Mouse (Mus musculus) liver, adult 2 months (tissue): ENCODE results near the gene Cngb1. TPM values are rescaled to one million over a fixed set of nuclear protein-coding genes. Genes with fewer than 3 reads are reported as not detected.
A peak's percentile ranks its signal among the peaks of the same experiment; 100 is the strongest.

Experiments
- DNase-seq: peaks from one replicate; pipeline ENCODE4 v3.0.0-alpha.2; 2011; ENCODE audit warnings: low read depth, low spot score; ENCODE audit errors: extremely low read depth
- H3K27ac ChIP-seq: fragments of 200-500 bp; replicated peaks from 2 replicates; pipeline ENCODE4 v1.5.1; 2012; ENCODE audit warnings: low read depth, mild to moderate bottlenecking, control low read depth, inconsistent platforms, low read length; ENCODE audit not compliant: insufficient read depth
- H3K27me3 ChIP-seq: fragments of 200-500 bp; 2 replicates; pipeline ENCODE4 v1.6.1; 2012; ENCODE audit warnings: mild to moderate bottlenecking, moderate library complexity, low read length, inconsistent platforms; ENCODE audit not compliant: control insufficient read depth, insufficient read depth
- H3K36me3 ChIP-seq: fragments of 200-500 bp; 2 replicates; pipeline ENCODE4 v1.6.1; 2012; ENCODE audit warnings: low read length, inconsistent platforms; ENCODE audit not compliant: control insufficient read depth, insufficient read depth
- H3K4me1 ChIP-seq: fragments of 200-500 bp; 2 replicates; pipeline ENCODE4 v1.6.1; 2011; ENCODE audit warnings: low read length; ENCODE audit not compliant: control insufficient read depth, insufficient read depth
- H3K4me3 ChIP-seq: fragments of 200-500 bp; 2 replicates; pipeline ENCODE4 v1.5.1; 2011; ENCODE audit warnings: low read depth, mild to moderate bottlenecking, control low read depth, low read length, moderate library complexity; ENCODE audit not compliant: insufficient read depth
- H3K79me2 ChIP-seq: fragments of 200-500 bp; 2 replicates; pipeline ENCODE4 v1.6.1; 2012; ENCODE audit warnings: inconsistent platforms, mild to moderate bottlenecking, low read length, moderate library complexity; ENCODE audit not compliant: control insufficient read depth, insufficient read depth
- H3K9ac ChIP-seq: fragments of 200-500 bp; 2 replicates; pipeline ENCODE4 v1.6.1; 2012; ENCODE audit warnings: low read depth, mild to moderate bottlenecking, control low read depth, inconsistent platforms, low read length
- CTCF ChIP-seq: fragments of 200-500 bp; IDR thresholded peaks from 2 replicates; pipeline ENCODE4 v1.5.1; 2011; ENCODE audit warnings: low read depth, low read length, control low read depth
- POLR2A ChIP-seq: fragments of 200-500 bp; IDR thresholded peaks from 2 replicates; pipeline ENCODE4 v1.6.1; 2011; ENCODE audit warnings: low read length, control low read depth; ENCODE audit not compliant: insufficient read depth; ENCODE audit errors: extremely low read depth
- WGBS: fragments of 180-500 bp; shearing (Covaris S2); methylation state at CpG from one replicate; pipeline ENCODE4 v1.1.7; 2018; 5-methylcytosine and 5-hydroxymethylcytosine counted together
- polyA plus RNA-seq: library from polyadenylated mRNA; depleted of rRNA; stranded (reverse); fragments of >200 nt; gene quantifications from 2 replicates; pipeline ENCODE4 v1.2.3, GENCODE M21; 2012
- total RNA-seq: library from RNA; depleted of rRNA; stranded (reverse); fragments of >200 nt; gene quantifications from 2 replicates; pipeline ENCODE4 v1.2.3, GENCODE M21; 2014

Cngb1 gene
- total and polyA plus RNA-seq, 2 experiments, result under 0.01 to 0.39 TPM

- no peak overlapping the region; the same call in 1 of the 2 replicates for H3K4me3 ChIP-seq
- TF ChIP-seq POLR2A (no peak), CTCF (no peak)
These were observed 24.0 kb upstream of the Cngb1 start for GRCm38 (mm10) chr8:95330367-95330766.

GRCm38 (mm10) chr8:95327866-95328465 is 21.6 kb upstream of the Cngb1 start:
- no peak overlapping the region for H3K4me3 ChIP-seq
- no peak for TF ChIP-seq POLR2A
- TF ChIP-seq CTCF, result no peak
- DNase-seq, result no peak
- no peak overlapping the region for H3K9ac ChIP-seq
- H3K4me1 ChIP-seq, result peaks cover 9% of the 10 kb centered on the region
- no peaks in the 10 kb centered on the region for H3K27me3 ChIP-seq
- WGBS, result 97% methylated on average over 46 of the region's 46 CpGs
- H3K79me2 ChIP-seq, result peaks cover 18% of the 10 kb centered on the region; the same call in 1 of the 2 replicates
- no peak overlapping the region for H3K27ac ChIP-seq
- H3K36me3 ChIP-seq, result peaks cover 3% of the 10 kb centered on the region; the same call in 1 of the 2 replicates

More at GRCm38 (mm10) chr8:95330367-95330766, 24.0 kb upstream of the Cngb1 start:
- no peak for DNase-seq
- Histone ChIP-seq H3K27ac (no peak overlapping the region), H3K27me3 (no peaks in the 10 kb centered on the region), H3K9ac (no peak overlapping the region), H3K4me1 (peaks cover 11% of the 10 kb centered on the region), H3K79me2 (peaks cover 26% of the 10 kb centered on the region; the same call in 1 of the 2 replicates), H3K36me3 (peaks cover 8% of the 10 kb centered on the region)
- 72% methylated on average over 1 of the region's 1 CpGs for WGBS

- Histone ChIP-seq H3K79me2 (peaks cover 18% of the 10 kb centered on the region; the same call in 1 of the 2 replicates), H3K36me3 (peaks cover 3% of the 10 kb centered on the region; the same call in 1 of the 2 replicates), H3K27ac (no peak overlapping the region), H3K27me3 (no peaks in the 10 kb centered on the region), H3K4me1 (peaks cover 6% of the 10 kb centered on the region), H3K4me3 (no peak overlapping the region), H3K9ac (no peak overlapping the region)
- 76% methylated on average over 5 of the region's 5 CpGs for WGBS
- no peak for TF ChIP-seq POLR2A
- no peak for TF ChIP-seq CTCF
- DNase-seq, result no peak
These were observed 20.4 kb upstream of the Cngb1 start for GRCm38 (mm10) chr8:95326822-95327221.

- TF ChIP-seq CTCF (no peak), POLR2A (no peak)
- DNase-seq, result no peak
- peaks cover 6% of the 10 kb centered on the region for H3K4me1 ChIP-seq
- peaks cover 18% of the 10 kb centered on the region; the same call in 1 of the 2 replicates for H3K79me2 ChIP-seq
- 58% methylated on average over 5 of the region's 5 CpGs for WGBS
- H3K36me3 ChIP-seq, result peaks cover 3% of the 10 kb centered on the region; the same call in 1 of the 2 replicates
- no peak overlapping the region for H3K9ac ChIP-seq
- no peak overlapping the region for H3K27ac ChIP-seq
- no peak overlapping the region for H3K4me3 ChIP-seq
- H3K27me3 ChIP-seq, result no peaks in the 10 kb centered on the region
These were observed 18.3 kb upstream of the Cngb1 start for GRCm38 (mm10) chr8:95324646-95325045.

GRCm38 (mm10) chr8:95323201-95323600 is 16.8 kb upstream of the Cngb1 start:
- H3K4me1 ChIP-seq, result peaks cover 6% of the 10 kb centered on the region
- TF ChIP-seq CTCF (no peak), POLR2A (no peak)
- peaks cover 7% of the 10 kb centered on the region; the same call in 1 of the 2 replicates for H3K79me2 ChIP-seq
- H3K36me3 ChIP-seq, result peaks cover under 1% of the 10 kb centered on the region; the same call in 1 of the 2 replicates
- WGBS, result 71% methylated on average over 3 of the region's 3 CpGs
- 0 out of 2 replicates have a peak overlapping the region, but pooled peaks have one; percentile 19 for H3K27ac ChIP-seq
- no peak overlapping the region for H3K4me3 ChIP-seq
- H3K27me3 ChIP-seq, result no peaks in the 10 kb centered on the region
- DNase-seq, result no peak
- H3K9ac ChIP-seq, result no peak overlapping the region
